Mouse (Mus musculus) heart, embryonic 13.5 days (tissue): ENCODE data around the gene Foxk2. TPM values are rescaled to one million over a fixed set of nuclear protein-coding genes. Genes with fewer than 3 reads are reported as not detected.
"Not testable (repeated sequence)": the region's sequence is repeated elsewhere in the genome, so short reads cannot be mapped to it uniquely, and the experiment has no call there.

ENCODE experiments used
- ATAC-seq: fragments of 200-750 bp; cut with Nextera tagmentation; 2 replicates; pipeline ENCODE4 v1.8.0; 2017; ENCODE audit warnings: moderate TSS enrichment; ENCODE audit not compliant: insufficient number of reproducible peaks, low FRiP score, low TSS enrichment; ENCODE audit errors: extremely low read depth
- H3K27ac ChIP-seq: fragments of 300-500 bp; sonication (generic); replicated peaks from 2 replicates; pipeline ENCODE4 v1.5.1; 2015; ENCODE audit warnings: moderate library complexity, mild to moderate bottlenecking, inconsistent platforms
- H3K27me3 ChIP-seq: fragments of 300-500 bp; sonication (generic); replicated peaks from 2 replicates; pipeline ENCODE4 v1.6.1; 2015; ENCODE audit warnings: mild to moderate bottlenecking, inconsistent platforms
- H3K36me3 ChIP-seq: fragments of 300-500 bp; sonication (generic); 2 replicates; pipeline ENCODE4 v1.6.1; 2015; ENCODE audit warnings: mild to moderate bottlenecking, inconsistent platforms
- H3K4me1 ChIP-seq: fragments of 300-500 bp; sonication (generic); 2 replicates; pipeline ENCODE4 v1.6.1; 2015; ENCODE audit warnings: inconsistent platforms
- H3K4me2 ChIP-seq: fragments of 300-500 bp; sonication (generic); 2 replicates; pipeline ENCODE4 v1.6.1; 2015; ENCODE audit warnings: inconsistent platforms, mild to moderate bottlenecking, moderate library complexity
- H3K4me3 ChIP-seq: fragments of 300-500 bp; sonication (generic); 2 replicates; pipeline ENCODE4 v1.5.1; 2015; ENCODE audit warnings: moderate library complexity, mild to moderate bottlenecking, inconsistent platforms
- H3K9ac ChIP-seq: fragments of 300-500 bp; sonication (generic); 2 replicates; pipeline ENCODE4 v1.6.1; 2015; ENCODE audit warnings: inconsistent platforms, mild to moderate bottlenecking, moderate library complexity
- H3K9me3 ChIP-seq: fragments of 300-500 bp; sonication (generic); 2 replicates; pipeline ENCODE4 v1.6.1; 2016; ENCODE audit warnings: inconsistent platforms
- WGBS: fragments of 180-500 bp; shearing (Covaris S2); methylation state at CpG from one replicate; pipeline ENCODE4 v1.1.7; 2015; ENCODE audit warnings: mixed read lengths; 5-methylcytosine and 5-hydroxymethylcytosine counted together
- polyA plus RNA-seq: library from polyadenylated mRNA; unstranded; fragments of >200 nt; fragmentation: Nextera tagmentation; extraction: Ambion mirVana; gene quantifications from 2 replicates; pipeline ENCODE4 v1.2.1, GENCODE M21; 2015

The Foxk2 gene
- polyA plus RNA-seq, 1 experiment from 2014 or later = 5.1 TPM

- no peak overlapping the region for H3K4me3 ChIP-seq
- H3K9ac ChIP-seq = no peak overlapping the region
- 90% methylated on average over 1 of the region's 1 CpGs for WGBS
- peaks cover 5% of the 10 kb centered on the region; the same call in 1 of the 2 replicates for H3K4me1 ChIP-seq
- H3K36me3 ChIP-seq = peaks cover 53% of the 10 kb centered on the region
- no peak overlapping the region for H3K4me2 ChIP-seq
- no peak for ATAC-seq
- H3K27ac ChIP-seq = no peak overlapping the region
- no peaks in the 10 kb centered on the region for H3K27me3 ChIP-seq
- H3K9me3 ChIP-seq = no peaks in the 10 kb centered on the region
Measured at GRCm38 (mm10) chr11:121339647-121340046, 79.9 kb downstream of the Foxk2 start.

GRCm38 (mm10) chr11:121340287-121340686 is 80.5 kb downstream of the Foxk2 start:
- Histone ChIP-seq H3K27ac (0 out of 2 replicates have a peak overlapping the region, but pooled peaks have one; percentile 12), H3K9ac (no peak overlapping the region), H3K4me2 (no peak overlapping the region), H3K27me3 (no peaks in the 10 kb centered on the region), H3K4me1 (peaks cover 5% of the 10 kb centered on the region; the same call in 1 of the 2 replicates), H3K36me3 (peaks cover 49% of the 10 kb centered on the region), H3K9me3 (no peaks in the 10 kb centered on the region), H3K4me3 (no peak overlapping the region)
- 61% methylated on average over 1 of the region's 1 CpGs for WGBS
- ATAC-seq = no peak

- peaks cover 50% of the 10 kb centered on the region for H3K36me3 ChIP-seq
- H3K4me2 ChIP-seq, H3K4me1 ChIP-seq, H3K27ac ChIP-seq, ATAC-seq, H3K9ac ChIP-seq, H3K4me3 ChIP-seq, H3K9me3 ChIP-seq, H3K27me3 ChIP-seq: not testable (repeated sequence)
- WGBS = no CpG with 5 or more reads among the region's 1 CpGs
Measured at GRCm38 (mm10) chr11:121342423-121342822, 82.6 kb downstream of the Foxk2 start.

DNA sequence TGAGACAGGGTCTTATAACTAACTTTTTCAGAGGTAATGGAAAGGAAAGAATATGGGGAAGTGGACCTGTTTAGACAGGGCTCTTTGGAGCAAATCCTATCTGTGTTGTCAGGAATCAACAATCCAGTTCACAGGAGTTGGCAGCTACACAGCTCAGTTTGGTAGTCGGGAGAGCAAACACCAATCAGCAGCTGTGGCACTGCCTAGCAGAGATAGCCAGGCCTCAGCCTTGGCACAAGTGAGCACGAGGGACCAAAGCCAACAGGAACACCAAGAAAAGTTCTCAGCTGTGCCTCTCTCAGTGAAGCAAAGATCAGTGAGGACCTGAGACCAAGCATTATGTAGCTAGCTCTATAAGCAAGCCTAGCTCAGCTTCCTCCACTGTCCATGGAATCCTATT is 87.2 kb downstream of the Foxk2 start:
- 57% methylated on average over 2 of the region's 2 CpGs for WGBS
- Histone ChIP-seq H3K36me3 (peaks cover 58% of the 10 kb centered on the region), H3K27ac (0 out of 2 replicates have a peak overlapping the region, but pooled peaks have one; percentile 3), H3K4me2 (no peak overlapping the region), H3K9me3 (no peaks in the 10 kb centered on the region), H3K4me3 (no peak overlapping the region), H3K27me3 (no peaks in the 10 kb centered on the region), H3K9ac (no peak overlapping the region), H3K4me1 (peaks cover 4% of the 10 kb centered on the region)
- ATAC-seq = no peak

- Histone ChIP-seq H3K9me3 (no peaks in the 10 kb centered on the region), H3K27me3 (no peaks in the 10 kb centered on the region), H3K4me2 (no peak overlapping the region), H3K36me3 (peaks cover 58% of the 10 kb centered on the region), H3K4me1 (peaks cover 14% of the 10 kb centered on the region), H3K9ac (no peak overlapping the region), H3K4me3 (no peak overlapping the region), H3K27ac (no peak overlapping the region)
- WGBS = 87% methylated on average over 2 of the region's 2 CpGs
- ATAC-seq = no peak
Measured at GRCm38 (mm10) chr11:121348166-121348565, 88.4 kb downstream of the Foxk2 start.

DNA sequence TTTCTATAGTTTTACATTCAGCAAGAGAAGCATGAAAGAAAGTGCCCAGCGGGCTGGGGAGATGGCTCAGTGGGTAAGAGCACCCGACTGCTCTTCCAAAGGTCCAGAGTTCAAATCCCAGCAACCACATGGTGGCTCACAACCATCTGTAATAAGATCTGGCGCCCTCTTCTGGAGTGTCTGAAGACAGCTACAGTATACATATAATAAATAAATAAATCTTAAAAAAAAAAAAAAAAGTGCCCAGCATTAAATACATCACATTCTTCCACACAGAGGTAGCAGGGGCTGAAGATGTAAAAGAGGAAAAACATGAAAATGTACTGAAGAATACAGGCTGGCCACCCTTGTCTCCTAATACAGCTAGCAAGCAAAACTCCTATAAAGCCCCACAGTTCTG is 88.9 kb downstream of the Foxk2 start:
- H3K9ac ChIP-seq, H3K27me3 ChIP-seq, H3K4me3 ChIP-seq, H3K27ac ChIP-seq, H3K4me2 ChIP-seq, ATAC-seq, H3K9me3 ChIP-seq: not testable (repeated sequence)
- 78% methylated on average over 3 of the region's 3 CpGs for WGBS
- peaks cover 58% of the 10 kb centered on the region for H3K36me3 ChIP-seq
- H3K4me1 ChIP-seq = peaks cover 17% of the 10 kb centered on the region

DNA sequence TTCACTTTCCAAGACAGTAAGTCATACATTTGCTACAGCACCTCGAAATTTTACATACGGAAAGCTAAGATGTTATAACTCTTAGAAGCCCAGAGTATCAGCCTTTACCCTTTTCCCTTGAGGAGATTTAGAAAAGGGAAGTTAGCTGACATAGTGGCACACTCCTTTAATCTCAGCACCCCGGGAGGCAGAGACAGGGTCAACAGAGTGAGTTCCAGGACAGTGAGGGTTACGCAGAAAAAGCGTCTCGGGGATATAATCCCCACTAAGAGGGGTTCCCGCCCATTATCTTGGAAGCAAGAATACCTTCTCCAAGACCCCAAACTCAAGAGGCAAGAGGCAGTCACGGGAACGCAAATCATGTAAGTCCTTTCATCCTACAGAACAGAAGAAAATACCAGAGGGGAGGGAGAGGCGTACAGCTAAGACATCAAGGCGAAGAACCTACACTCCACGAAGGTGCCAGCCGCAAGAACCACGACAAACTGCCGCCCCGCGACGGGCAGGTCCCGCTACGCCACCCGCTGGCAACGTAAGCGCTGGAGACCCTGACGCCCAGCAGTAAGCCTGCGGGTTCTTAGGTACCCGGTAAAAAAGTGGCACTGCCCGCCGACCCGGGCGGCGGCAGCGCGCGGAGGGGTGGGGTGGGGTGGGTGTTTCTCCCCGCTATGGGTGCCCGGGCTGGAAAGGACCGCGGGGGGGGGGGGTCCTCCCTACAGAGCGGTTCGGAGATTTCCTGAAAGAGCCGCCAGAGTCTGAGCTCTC is 93.7 kb downstream of the Foxk2 start:
- 2% methylated on average over 40 of the region's 41 CpGs for WGBS
- H3K4me2 ChIP-seq = peak overlapping the region; percentile 96
- peak overlapping the region; percentile 88 for H3K27ac ChIP-seq
- 0 out of 2 replicates have a peak, but pooled peaks have one; percentile 26 for ATAC-seq
- H3K9ac ChIP-seq = peak overlapping the region; percentile 99
- no peaks in the 10 kb centered on the region for H3K9me3 ChIP-seq
- peaks cover 23% of the 10 kb centered on the region for H3K36me3 ChIP-seq
- H3K4me3 ChIP-seq = peak overlapping the region; percentile 99
- no peaks in the 10 kb centered on the region for H3K27me3 ChIP-seq
- H3K4me1 ChIP-seq = peaks cover 21% of the 10 kb centered on the region

DNA sequence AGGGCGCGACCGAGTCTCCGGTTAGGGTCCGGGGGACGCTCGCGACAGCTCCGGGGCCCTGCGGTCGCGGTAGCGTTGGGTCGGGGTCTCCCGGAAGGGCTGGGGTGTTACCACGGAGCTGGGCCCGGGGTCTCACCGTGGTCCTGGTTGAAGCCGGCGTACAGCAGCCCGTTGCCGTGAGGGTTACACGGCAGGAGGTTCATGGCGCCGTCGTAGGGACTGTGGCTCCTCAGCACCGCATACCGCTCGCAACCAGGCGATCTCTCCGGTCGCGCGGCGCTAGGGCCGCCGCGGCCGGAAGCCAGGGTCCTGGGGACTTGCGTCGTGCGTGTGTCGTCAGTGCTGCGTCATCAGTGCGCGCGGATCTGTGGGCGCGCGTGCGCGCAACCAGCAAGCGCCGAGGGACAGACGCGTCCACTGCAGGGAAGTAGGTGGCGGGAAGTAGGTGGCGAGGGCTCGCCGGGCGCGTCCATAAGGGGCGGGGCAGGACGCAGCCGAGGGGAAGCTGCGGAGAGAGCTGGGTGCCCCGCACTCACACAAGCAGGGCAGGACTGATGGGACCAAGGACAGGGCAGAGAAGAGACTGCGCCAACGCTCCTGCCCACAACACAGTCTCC is 94.4 kb downstream of the Foxk2 start, which contains the start of gene Wdr45b:
TSS of gene Wdr45b (minus strand) at position 355 of the 617 bp plus-strand sequence.
- H3K9me3 ChIP-seq = no peaks in the 10 kb centered on the region
- WGBS = under 1% methylated on average over 69 of the region's 69 CpGs
- H3K9ac ChIP-seq = peak within 1 kb of the TSS; percentile 99
- peak within 1 kb of the TSS; percentile 99 for H3K4me3 ChIP-seq
- peak within 1 kb of the TSS; percentile 96 for H3K4me2 ChIP-seq
- ATAC-seq = peak; percentile 91
- H3K4me1 ChIP-seq = peaks cover 21% of the 10 kb centered on the region
- H3K36me3 ChIP-seq = peaks cover 16% of the 10 kb centered on the region
- H3K27ac ChIP-seq = peak within 1 kb of the TSS; percentile 88
- no peaks in the 10 kb centered on the region for H3K27me3 ChIP-seq

Other genes with a start within 250 kb of the Foxk2 start
- 0.22 and 0.29 TPM in 2 replicates for gene Cd7, start 220.6 kb upstream of the Foxk2 start, polyA plus RNA-seq
- gene Sectm1b, start 196.4 kb upstream of the Foxk2 start, polyA plus RNA-seq = not detected in 2 replicates
- gene Sectm1a, start 178.8 kb upstream of the Foxk2 start, polyA plus RNA-seq = 0.11 TPM in 1 of 2 replicates, not detected in the other
- not detected in 2 replicates for gene Tex19.2, start 141.3 kb upstream of the Foxk2 start, polyA plus RNA-seq
- gene Tex19.1, start 113.8 kb upstream of the Foxk2 start, polyA plus RNA-seq = not detected in 2 replicates
- gene Uts2r, start 99.7 kb upstream of the Foxk2 start, polyA plus RNA-seq = not detected in 2 replicates
- gene Hexdc, start 55.6 kb upstream of the Foxk2 start, polyA plus RNA-seq = 7.6 and 8.4 TPM in 2 replicates
- 28.4 and 34.6 TPM in 2 replicates for gene Ogfod3, start 55.3 kb upstream of the Foxk2 start, polyA plus RNA-seq
- gene Cybc1, start 30.7 kb upstream of the Foxk2 start, polyA plus RNA-seq = 21.5 and 21.6 TPM in 2 replicates
- gene Narf, start 22.7 kb upstream of the Foxk2 start, polyA plus RNA-seq = 46.1 and 52.9 TPM in 2 replicates
- 70.9 and 72.7 TPM in 2 replicates for gene Wdr45b, start 94.5 kb downstream of the Foxk2 start, polyA plus RNA-seq
- 4.6 and 5.0 TPM in 2 replicates for gene Rab40b, start 128.3 kb downstream of the Foxk2 start, polyA plus RNA-seq
- gene Fn3krp, start 161.4 kb downstream of the Foxk2 start, polyA plus RNA-seq = 4.6 and 5.5 TPM in 2 replicates
- gene Fn3k, start 174.9 kb downstream of the Foxk2 start, polyA plus RNA-seq = 8.9 and 9.6 TPM in 2 replicates
- 21.0 and 22.1 TPM in 2 replicates for gene Tbcd, start 192.0 kb downstream of the Foxk2 start, polyA plus RNA-seq